Mouse (Mus musculus): ENCODE results near the gene Trim16.

The Trim16 gene

DNA sequence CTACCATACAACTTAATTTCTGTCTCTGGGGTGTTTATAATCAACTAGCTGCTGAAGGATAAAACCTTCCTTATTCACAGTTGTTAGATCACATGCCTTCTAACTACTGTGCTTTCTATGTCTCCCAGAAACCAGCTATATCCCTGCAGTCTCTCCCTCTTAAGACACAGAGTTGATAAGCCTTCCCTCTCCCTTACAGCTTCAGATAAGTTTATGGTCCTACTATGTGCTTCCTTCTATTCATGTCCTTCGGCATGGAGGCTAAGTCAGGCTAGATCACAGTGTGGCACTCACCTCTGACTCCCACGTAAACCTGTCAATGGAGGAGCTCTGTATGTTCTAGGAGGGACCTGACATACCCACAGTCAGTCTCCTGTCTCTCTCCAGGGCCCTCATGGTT is 10.4 kb downstream of the Trim16 start:
- no peak for DNase-seq (ENCODE audit: low read depth)

GRCm38 (mm10) chr11:62831906-62832305 is 11.9 kb downstream of the Trim16 start:
- DNase-seq (ENCODE audit: low read depth) = peak; percentile 70

GRCm38 (mm10) chr11:62844562-62844961 is 24.5 kb downstream of the Trim16 start:
- no peak for DNase-seq (ENCODE audit: low read depth)

DNA sequence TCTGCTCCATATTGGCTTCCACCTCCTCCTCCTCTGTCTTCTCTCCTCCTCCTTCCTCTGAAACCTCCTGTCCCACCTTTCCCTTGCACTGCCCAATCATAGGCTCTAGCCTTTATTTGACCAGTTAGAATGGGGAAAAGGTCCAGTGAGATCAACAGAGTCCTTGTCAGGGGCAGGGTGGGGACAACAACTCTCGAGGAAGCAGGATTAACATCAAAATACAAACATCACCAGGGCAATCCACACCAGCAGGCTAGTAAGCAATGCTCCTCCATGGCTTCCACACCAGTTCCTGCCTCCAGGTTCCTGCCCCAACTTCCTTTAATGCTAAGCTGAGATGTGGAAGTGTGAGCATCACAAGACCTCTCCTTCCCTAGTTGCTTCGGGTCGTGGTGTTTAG is 25.7 kb downstream of the Trim16 start:
- no peak for DNase-seq (ENCODE audit: low read depth)

GRCm38 (mm10) chr11:62846961-62847654 is 27.1 kb downstream of the Trim16 start, which contains the start of gene Fbxw10:
Gene Fbxw10 (plus strand): TSS chr11:62847069.
- DNase-seq (ENCODE audit: low read depth) = peak; percentile 37

DNA sequence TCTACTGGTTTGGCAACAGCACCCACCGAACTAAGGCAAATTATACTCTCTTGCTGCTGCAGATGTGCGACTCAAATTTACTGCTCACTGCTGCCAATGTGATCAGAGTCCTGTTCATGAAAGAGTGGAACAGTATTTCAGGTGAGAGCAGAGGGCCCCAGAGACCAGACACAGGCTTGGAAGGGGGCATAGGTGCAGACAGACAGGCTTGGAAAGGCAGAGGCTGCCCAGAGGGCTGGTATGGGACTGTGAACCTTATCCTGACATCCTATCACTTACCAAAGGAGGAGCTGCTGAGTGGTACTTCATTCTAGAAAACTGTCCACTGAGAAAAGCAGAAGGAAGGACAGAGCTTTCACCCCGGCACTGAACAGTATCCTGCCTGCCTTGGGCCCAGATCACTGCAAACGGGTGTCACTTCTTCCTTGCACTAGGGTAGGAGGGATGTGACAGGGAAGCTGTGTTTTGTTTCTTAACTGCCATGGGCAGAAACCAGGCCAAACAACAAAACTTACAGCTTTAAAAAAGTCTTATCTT is 27.7 kb downstream of the Trim16 start:
- DNase-seq (ENCODE audit: low read depth) = no peak

DNA sequence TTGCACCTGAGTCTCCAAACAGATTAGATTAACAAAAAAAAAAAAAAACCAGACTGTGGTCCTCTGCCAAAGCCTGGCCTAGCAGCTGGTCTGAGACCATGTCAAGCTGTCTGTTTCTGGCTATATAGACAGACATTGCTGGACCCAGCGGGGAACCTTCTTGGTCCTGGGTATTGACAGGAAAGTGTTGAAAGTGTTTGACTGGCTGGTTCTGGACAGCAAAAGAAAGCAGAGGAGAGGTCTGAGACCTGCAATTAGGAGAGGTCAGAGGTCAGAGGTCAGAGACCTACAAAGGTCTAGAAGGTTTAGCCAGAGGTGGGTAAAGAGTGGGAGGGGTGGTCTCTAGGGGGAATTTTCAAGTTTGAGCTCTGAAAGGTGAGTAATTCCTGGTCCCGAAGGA is 28.3 kb downstream of the Trim16 start:
- DNase-seq (ENCODE audit: low read depth) = no peak

DNA sequence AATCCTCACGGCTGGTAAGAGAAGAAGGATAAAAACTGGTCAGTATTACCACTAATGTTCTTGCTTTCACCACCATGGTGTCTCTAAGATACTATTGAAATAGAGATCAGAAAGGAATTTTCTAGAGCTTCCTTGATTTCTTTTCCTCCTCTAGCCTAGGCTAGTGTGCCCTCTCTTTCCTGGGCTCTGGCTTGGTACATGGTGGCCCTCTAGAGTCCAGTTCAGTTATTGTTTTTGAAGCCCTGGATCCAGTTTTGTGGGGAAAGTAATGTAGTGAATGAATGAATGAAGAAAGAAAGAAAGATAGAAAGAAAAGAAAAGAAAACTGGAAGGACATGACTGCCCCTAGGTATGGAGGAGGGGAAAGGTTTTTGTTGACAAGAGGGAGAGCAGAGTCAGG is 31.2 kb downstream of the Trim16 start:
- peak; percentile 76 for DNase-seq (ENCODE audit: low read depth)

GRCm38 (mm10) chr11:62853334-62853733 is 33.3 kb downstream of the Trim16 start:
- DNase-seq (ENCODE audit: low read depth) = no peak

DNA sequence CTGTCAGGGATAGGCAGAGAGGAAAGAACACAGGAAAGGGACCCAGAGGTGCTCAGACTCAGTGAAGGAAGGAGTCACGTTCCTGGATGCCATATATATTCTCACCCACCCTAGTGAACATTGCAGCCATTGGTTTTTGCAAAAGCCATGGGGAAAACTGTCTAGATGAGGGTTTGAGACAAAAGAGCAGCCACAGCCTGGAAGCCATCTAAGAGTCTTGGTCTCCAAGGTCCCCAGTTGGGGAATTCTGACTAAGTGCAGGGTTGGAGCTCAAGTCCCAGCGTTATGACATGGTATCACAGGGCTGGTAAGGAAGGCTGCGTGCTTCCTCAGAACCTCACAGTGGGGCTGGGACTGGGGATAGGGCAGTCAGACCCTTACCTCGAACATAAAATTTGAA is 45.5 kb downstream of the Trim16 start:
- no peak for DNase-seq (ENCODE audit: low read depth)

DNA sequence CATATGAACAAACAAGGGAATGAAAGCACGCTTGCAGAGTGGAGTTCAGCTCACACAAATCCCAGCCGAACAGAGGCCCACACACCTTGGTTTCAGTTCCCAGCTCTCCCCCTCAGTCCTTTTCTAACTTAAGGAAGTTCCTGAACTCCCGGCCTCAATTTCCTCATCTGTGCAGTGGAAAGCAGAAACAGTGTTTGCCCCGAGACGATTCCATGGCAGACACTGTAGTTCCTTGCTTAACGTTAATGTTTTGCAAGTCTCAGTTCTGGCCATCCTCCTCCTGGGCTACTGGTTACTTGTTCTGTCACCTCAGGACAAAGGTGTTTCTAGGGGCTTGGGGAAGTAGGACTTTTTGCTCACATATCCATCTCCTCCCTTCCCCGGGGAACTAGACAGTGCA is 46.7 kb downstream of the Trim16 start:
- no peak for DNase-seq (ENCODE audit: low read depth)

- DNase-seq (ENCODE audit: low read depth) = peak; percentile 43
Measured at GRCm38 (mm10) chr11:62869201-62869600, 49.2 kb downstream of the Trim16 start.

GRCm38 (mm10) chr11:62869715-62870371 is 49.8 kb downstream of the Trim16 start:
- no peak for DNase-seq (ENCODE audit: low read depth)

DNA sequence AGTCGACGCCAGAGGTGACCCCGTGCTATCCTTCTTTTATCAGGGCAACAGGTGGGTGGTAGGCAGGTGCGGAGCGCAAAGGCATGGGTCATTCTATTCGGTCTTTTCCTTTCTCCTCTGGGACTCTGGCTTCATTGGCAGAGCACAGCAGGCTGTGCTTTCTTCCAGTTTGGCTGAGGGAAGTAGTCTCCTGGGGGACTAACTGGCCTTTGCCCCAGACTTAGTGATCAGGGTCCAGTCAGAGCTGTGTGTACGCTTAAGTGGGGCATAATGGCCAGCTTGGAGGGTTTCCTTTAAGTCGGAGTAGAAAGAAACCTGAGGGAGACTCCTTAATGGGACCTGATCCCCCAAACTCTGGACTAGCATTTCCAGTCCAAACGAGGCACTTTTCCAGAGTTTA is 53.4 kb downstream of the Trim16 start:
- DNase-seq (ENCODE audit: low read depth) = no peak

DNA sequence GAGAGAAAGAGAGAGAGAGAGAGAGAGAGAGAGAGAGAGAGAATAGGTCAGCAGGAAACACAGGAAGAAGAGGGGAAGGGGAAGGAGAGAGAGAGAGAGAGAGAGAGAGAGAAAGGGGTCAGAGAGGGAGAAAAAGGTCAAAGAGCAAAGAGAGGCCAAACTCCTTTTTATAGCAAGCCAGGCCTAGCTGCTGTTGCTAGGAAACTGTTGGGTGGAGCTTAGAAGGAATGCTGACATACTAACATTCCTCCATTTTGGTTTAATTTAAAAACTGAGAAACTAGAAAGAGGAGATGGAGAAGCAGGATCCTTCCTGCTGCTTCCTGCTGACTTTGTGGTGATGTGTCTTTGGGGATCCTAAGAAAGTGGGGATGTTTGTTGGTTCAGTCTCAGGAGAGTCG is 55.7 kb downstream of the Trim16 start:
- DNase-seq (ENCODE audit: low read depth) = peak; percentile 26

GRCm38 (mm10) chr11:62876445-62876844 is 56.4 kb downstream of the Trim16 start:
- no peak for DNase-seq (ENCODE audit: low read depth)

DNA sequence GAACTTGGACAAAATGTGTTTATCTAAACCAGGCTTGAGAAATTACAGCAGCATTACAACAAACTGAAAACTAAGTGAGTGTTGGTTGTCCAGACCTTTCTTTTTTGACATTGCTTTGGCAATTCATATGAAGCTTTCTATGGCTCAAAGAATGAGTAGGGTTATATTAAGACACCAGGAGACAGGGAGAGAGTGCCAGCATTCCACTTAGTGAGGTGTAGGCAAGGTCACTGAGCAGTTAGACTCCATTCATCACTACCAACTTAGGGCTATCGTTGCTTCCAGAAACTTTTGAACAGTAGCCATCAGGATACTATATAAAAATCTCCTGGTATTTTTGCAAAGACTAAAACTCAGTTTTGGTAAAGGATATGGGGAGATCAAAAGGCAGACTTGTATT is 57.4 kb downstream of the Trim16 start:
- DNase-seq (ENCODE audit: low read depth) = no peak

DNA sequence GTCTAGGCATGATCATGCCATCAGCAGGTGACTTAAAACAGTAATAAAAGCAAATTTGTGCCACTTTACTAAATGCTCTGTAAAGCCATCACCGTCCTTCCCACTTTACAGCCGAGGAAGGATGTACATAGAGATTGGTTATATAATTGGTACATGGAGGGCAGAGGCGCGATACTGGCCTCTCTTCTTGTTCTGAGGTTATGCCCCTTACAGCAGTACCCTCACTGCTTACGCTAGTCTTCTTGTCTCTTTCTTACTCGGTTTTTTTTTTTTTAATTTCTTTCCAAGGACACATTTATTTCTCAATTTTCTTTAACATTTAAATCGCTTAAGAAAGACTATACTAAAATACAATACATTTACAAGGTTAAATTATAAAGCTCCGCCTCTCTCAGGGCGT is 58.7 kb downstream of the Trim16 start:
- DNase-seq (ENCODE audit: low read depth) = no peak

DNA sequence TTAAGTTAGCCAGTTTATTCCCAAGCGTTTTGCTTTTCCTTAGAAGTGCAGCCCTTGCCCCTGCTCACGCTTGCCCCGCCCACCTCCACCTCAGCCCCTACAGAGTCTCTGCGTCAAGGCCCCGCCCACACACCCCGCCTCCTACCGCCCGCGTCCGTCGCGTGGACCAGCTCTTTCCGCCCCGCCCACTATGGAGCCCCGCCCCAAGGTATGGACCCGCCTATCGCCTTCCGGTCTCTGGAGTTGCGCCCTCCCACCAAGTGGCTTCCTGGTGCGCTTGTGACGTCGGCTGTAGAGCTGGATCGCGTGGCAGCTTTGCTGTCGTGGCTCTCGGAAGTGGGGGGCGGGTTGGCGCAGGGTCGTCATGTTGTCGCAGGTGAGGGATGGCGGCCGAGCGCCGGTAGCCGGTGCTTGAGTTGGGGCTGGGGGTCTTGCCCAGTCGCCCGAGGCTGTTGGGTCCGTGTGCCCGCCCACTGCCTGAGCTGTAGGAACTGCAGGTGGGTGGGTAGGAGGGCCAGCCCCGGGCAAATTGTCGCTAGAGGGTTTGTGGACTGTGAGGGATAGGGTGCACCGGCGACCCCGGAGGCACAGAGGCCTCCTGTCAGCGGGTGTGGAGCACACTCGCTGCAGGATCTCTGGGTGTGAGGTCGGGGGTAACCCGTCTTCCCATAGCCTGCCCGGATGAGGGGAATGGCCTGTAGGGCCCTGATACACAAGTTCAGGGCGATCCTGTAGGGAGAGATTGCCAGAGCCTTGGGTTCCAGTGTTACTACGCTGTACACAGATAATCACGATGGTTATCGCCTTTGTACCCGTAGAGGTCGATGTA is 59.4 kb downstream of the Trim16 start, which contains the start of gene Tvp23b:
Tvp23b (plus strand) TSS at position 236 of the 829 bp plus-strand sequence.
- DNase-seq (ENCODE audit: low read depth) = peak; percentile 99

- no peak for DNase-seq (ENCODE audit: low read depth)
Measured at GRCm38 (mm10) chr11:62883407-62883806, 63.4 kb downstream of the Trim16 start.

- no peak for DNase-seq (ENCODE audit: low read depth)
Measured at GRCm38 (mm10) chr11:62885323-62885722, 65.3 kb downstream of the Trim16 start.

GRCm38 (mm10) chr11:62890796-62891195 is 70.8 kb downstream of the Trim16 start:
- no peak for DNase-seq (ENCODE audit: low read depth)

DNA sequence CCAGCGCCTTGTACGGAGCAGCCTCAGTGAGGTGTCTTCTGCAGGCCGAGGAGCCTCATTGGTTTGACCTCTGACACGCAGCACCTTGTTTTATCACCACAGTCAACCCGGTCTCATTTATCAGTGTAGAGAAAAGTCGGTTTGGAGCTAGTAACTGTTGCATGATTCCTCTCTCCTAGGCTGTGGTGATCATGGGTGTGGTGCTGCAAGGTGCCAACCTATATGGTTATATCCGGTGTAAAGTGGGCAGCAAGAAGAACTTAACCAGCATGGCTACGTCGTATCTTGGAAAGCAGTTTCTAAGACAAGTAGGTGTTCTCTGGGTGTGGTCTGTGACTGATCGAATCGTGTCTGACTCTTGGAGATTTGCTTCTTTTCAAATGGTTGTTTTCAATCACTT is 71.7 kb downstream of the Trim16 start:
- no peak for DNase-seq (ENCODE audit: low read depth)

All from NIH3T3 (cell line).